Comparison of ENCODE assay signal across 8 mouse cellular contexts in the genomic region with DNA sequence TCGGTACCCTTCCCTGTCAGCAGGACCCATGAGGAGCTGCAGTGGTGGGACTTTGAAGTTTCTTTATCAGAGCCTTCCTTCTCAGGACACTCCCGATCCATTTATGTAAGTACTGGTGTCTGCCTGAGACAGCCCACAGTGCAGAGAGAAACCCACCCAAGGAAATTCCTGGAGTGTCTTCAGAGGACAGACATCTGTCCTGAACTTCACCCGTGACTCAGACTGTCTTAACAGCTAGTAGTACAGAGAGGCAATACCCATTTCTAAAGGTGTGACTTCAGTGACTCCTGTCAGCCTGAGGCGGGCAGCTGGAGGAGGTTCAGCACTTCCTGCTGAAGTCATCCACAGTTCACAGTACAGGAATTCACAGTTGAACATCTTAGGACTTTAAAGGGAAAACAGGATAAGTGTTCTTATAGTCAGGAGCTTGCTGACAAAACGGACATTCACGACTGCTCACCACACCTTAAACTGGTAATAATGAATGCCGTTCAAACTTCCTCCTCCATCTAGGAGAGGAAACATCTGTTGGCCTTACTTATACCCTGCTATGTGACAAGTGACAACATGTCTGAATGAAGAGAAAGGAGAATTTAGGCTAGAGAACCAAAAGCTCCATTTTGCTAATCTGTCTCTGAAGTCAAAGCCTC. TPM values are rescaled to one million over a fixed set of nuclear protein-coding genes. Genes with fewer than 3 reads are reported as not detected.
DNase-seq lines count a peak whose midpoint lies in the region; TF ChIP-seq lines count a peak whose summit lies in the region.
"Had no signal": no experiment of that assay in that cellular context is flagged by ENCODE, and none has a peak within 500 bp of the region (broad histone marks: within the 10 kb centered on the region; RNA-seq: fewer than 3 reads in every experiment).

No protein-coding gene starts in this region.

- H3K36me3 ChIP-seq in MEL (ENCODE audit: control insufficient read depth in 1 of 2, insufficient read depth in 2 of 2, low read length in 2 of 2) = peaks cover 0 to 16% of the 10 kb centered on the region in 2 experiments; a peak in 2 of 4 replicates
- H3K36me3 ChIP-seq: neural tube, embryonic 12.5 days had no signal

- H3K27ac ChIP-seq in MEL (ENCODE audit: control insufficient read depth, low read depth, low read length) = peak overlapping the region; percentile 74
- H3K27ac ChIP-seq: neural tube, embryonic 12.5 days had no signal

- no peak for TF ChIP-seq CTCF in MEL (IDR thresholded peaks at IDR 0.05 in 2 of 3, conservative IDR thresholded peaks at IDR 0.05 in 1 of 3; ENCODE audit: control insufficient read depth in 1 of 3, insufficient read depth in 1 of 3, low read depth in 2 of 3, low read length in 3 of 3, poor library complexity in 1 of 3, severe bottlenecking in 1 of 3)

- no peaks in the 10 kb centered on the region for H3K27me3 ChIP-seq in MEL (ENCODE audit: control insufficient read depth in 1 of 2, insufficient read depth in 2 of 2, low read length in 2 of 2)
- H3K27me3 ChIP-seq: neural tube, embryonic 12.5 days had no signal

- 0 out of 4 replicates have a peak, but pooled peaks of 1 of the 2 experiments have one; percentile 26 for TF ChIP-seq EP300 in MEL (IDR thresholded peaks at IDR 0.05; ENCODE audit: low read depth in 1 of 2, low read length in 2 of 2)

- H3K4me3 ChIP-seq in MEL (ENCODE audit: control insufficient read depth in 1 of 2, insufficient read depth in 1 of 2, low read depth in 2 of 2, low read length in 2 of 2) = peak overlapping the region; percentile 45 to 51
- H3K4me3 ChIP-seq: neural tube, embryonic 12.5 days had no signal

- DNase-seq in MEL (ENCODE audit: low read depth, low spot score) = peak; percentile 74
- peak; percentile 23 for DNase-seq in fat pad, adult 2 months (ENCODE audit: extremely low read depth, low read depth, low spot score)
- peak; percentile 34 for DNase-seq in kidney, adult 9 months
- peak; percentile 40 for DNase-seq in lung, postnatal 36 days
- no peak for DNase-seq in layer of hippocampus, adult 9-11 months
- DNase-seq in gastrocnemius, postnatal 4 days (ENCODE audit: low spot score in 2 of 2) = no peak
- no peak for DNase-seq in ovary, postnatal 10 days (ENCODE audit: low spot score)

- no peaks in the 10 kb centered on the region for H3K9me3 ChIP-seq in MEL (replicated peaks; ENCODE audit: insufficient read depth, low read length)
- H3K9me3 ChIP-seq: neural tube, embryonic 12.5 days had no signal

- TF ChIP-seq RAD21 in MEL (IDR thresholded peaks at IDR 0.05; ENCODE audit: low read depth, low read length) = no peak

- no peak; a peak in 1 of 4 replicates for TF ChIP-seq POLR2A in MEL (IDR thresholded peaks at IDR 0.05; ENCODE audit: control insufficient read depth in 1 of 2, insufficient read depth in 1 of 2, low read depth in 1 of 2, low read length in 2 of 2, poor library complexity in 1 of 2)

- peaks cover 8 to 20% of the 10 kb centered on the region in 2 experiments for H3K4me1 ChIP-seq in MEL (ENCODE audit: control insufficient read depth in 1 of 2, insufficient read depth in 2 of 2, low read length in 2 of 2)
- H3K4me1 ChIP-seq: neural tube, embryonic 12.5 days had no signal

- no peaks in the 10 kb centered on the region for H3K79me2 ChIP-seq in MEL (ENCODE audit: control insufficient read depth, insufficient read depth, low read length, poor library complexity)

- H3K9ac ChIP-seq in MEL (ENCODE audit: control insufficient read depth, low read depth, low read length, poor library complexity, severe bottlenecking) = peak overlapping the region; percentile 61
- H3K9ac ChIP-seq: neural tube, embryonic 12.5 days had no signal

TF ChIP-seq in MEL, 35 proteins besides CTCF, POLR2A, EP300 and RAD21:
- no peak for TF ChIP-seq POLR2AphosphoS5 (IDR thresholded peaks at IDR 0.05; ENCODE audit: borderline replicate concordance, low read depth, low read length)
- TF ChIP-seq MAX (IDR thresholded peaks at IDR 0.05; ENCODE audit: low read length) = 0 out of 2 replicates have a peak, but pooled peaks have one; percentile 4
- peak; percentile 57; the same call in 1 of the 2 replicates for TF ChIP-seq SIN3A (IDR thresholded peaks at IDR 0.05; ENCODE audit: low read length)
- TF ChIP-seq MYC (IDR thresholded peaks at IDR 0.05; ENCODE audit: low read depth, low read length) = 0 out of 2 replicates have a peak, but pooled peaks have one; percentile 10
- 0 out of 2 replicates have a peak, but pooled peaks have one; percentile 3 for TF ChIP-seq MXI1 (IDR thresholded peaks at IDR 0.05; ENCODE audit: low read depth, low read length)
- peak; percentile 79; the same call in 1 of the 2 replicates for TF ChIP-seq CHD1 (IDR thresholded peaks at IDR 0.05; ENCODE audit: low read depth, low read length)
- peak; percentile 4; the same call in 1 of the 2 replicates for TF ChIP-seq MAZ (IDR thresholded peaks at IDR 0.05; ENCODE audit: low read depth, low read length)
- TF ChIP-seq HCFC1 (IDR thresholded peaks at IDR 0.05; ENCODE audit: low read depth, low read length) = 0 out of 2 replicates have a peak, but pooled peaks have one; percentile 4
- no peak for TF ChIP-seq USF1 (IDR thresholded peaks at IDR 0.05; ENCODE audit: low read depth, low read length)
- TF ChIP-seq JUND (IDR thresholded peaks at IDR 0.05; ENCODE audit: low read depth, low read length) = no peak
- no peak for TF ChIP-seq GABPA (IDR thresholded peaks at IDR 0.05; ENCODE audit: low read depth, low read length)
- TF ChIP-seq ETS1 (IDR thresholded peaks at IDR 0.05; ENCODE audit: low read depth, low read length) = peak; percentile 39; the same call in 1 of the 2 replicates

RNA-seq across cellular contexts. Expression of a gene that starts 35.5 kb away (rescaled TPM):
- 9.3 and 10.8 TPM in 2 replicates for total RNA-seq in MEL (2012; rRNA removed)
- 10 to 100 TPM in 1 of 2 experiments, not detected in 1; 23.0 TPM for polyA plus RNA-seq in MEL (2012; ENCODE audit: insufficient read depth in 1 of 2, insufficient read length in 2 of 2, low read depth in 1 of 2, low replicate concordance in 2 of 2, missing spikeins in 1 of 2)
- total RNA-seq in gastrocnemius, postnatal 4 days (2021) = 10 to 100 TPM; 11.9 to 13.5 TPM

Comparison
In these comparisons a context has a peak if more than half of its experiments do, and no peak if none do; other contexts are left out.
1. DNase-seq: peak in MEL (single experiment), fat pad, adult 2 months (single experiment), kidney, adult 9 months (single experiment) and lung, postnatal 36 days (single experiment); none in layer of hippocampus, adult 9-11 months (single experiment), gastrocnemius, postnatal 4 days (0 of 2) and ovary, postnatal 10 days (single experiment).